ENCODE assay signal across 15 mouse cellular contexts in genomic region chr10:125265901-125266300, GRCm38 (mm10).
DNase-seq lines count a peak whose midpoint lies in the region; ATAC-seq lines count a peak whose summit lies in the region.
"Had no signal": no experiment of that assay in that cellular context is flagged by ENCODE, and none has a peak within 500 bp of the region (broad histone marks: within the 10 kb centered on the region; RNA-seq: fewer than 3 reads in every experiment).

No protein-coding gene starts in this region.

- H3K27ac ChIP-seq in heart, embryonic 12.5 days (ENCODE audit: poor library complexity, severe bottlenecking), result 0 out of 2 replicates have a peak overlapping the region, but pooled peaks have one; percentile 13
- H3K27ac ChIP-seq: embryonic facial prominence, embryonic 13.5 days; hindbrain, embryonic 10.5 days; kidney, postnatal 0 days; left cerebral cortex, adult 2 months; midbrain, embryonic 12.5 days; neural tube, embryonic 13.5 days had no signal

- no peaks in the 10 kb centered on the region for H3K27me3 ChIP-seq in heart, embryonic 12.5 days (replicated peaks)
- H3K27me3 ChIP-seq: midbrain, embryonic 12.5 days; neural tube, embryonic 13.5 days had no signal

- peak; percentile 23; the same call in 1 of the 2 replicates for ATAC-seq in heart, embryonic 12.5 days (ENCODE audit: insufficient number of reproducible peaks, low FRiP score)

- intact Hi-C loops in heart, postnatal 25 days (cut with DNase I), result loop anchor here (2.0 to 10.0 kb wide), 2 partner anchors 233 to 269 kb away; no protein-coding TSS in a partner anchor

- no peak overlapping the region for H3K9ac ChIP-seq in heart, embryonic 12.5 days
- H3K9ac ChIP-seq: embryonic facial prominence, embryonic 13.5 days; midbrain, embryonic 12.5 days; neural tube, embryonic 13.5 days had no signal

- no peaks in the 10 kb centered on the region for H3K36me3 ChIP-seq in heart, embryonic 12.5 days
- H3K36me3 ChIP-seq: embryonic facial prominence, embryonic 13.5 days; hindbrain, embryonic 10.5 days; midbrain, embryonic 12.5 days; neural tube, embryonic 13.5 days had no signal

- 33% methylated on average over 9 of the region's 9 CpGs for WGBS in heart, embryonic 12.5 days

- no peaks in the 10 kb centered on the region for H3K9me3 ChIP-seq in heart, embryonic 12.5 days (replicated peaks)
- H3K9me3 ChIP-seq: embryonic facial prominence, embryonic 13.5 days; hindbrain, embryonic 10.5 days; midbrain, embryonic 12.5 days; neural tube, embryonic 13.5 days had no signal

- DNase-seq in adrenal gland, adult 2 months, result peak; percentile 18
- no peak for DNase-seq in adrenal gland, postnatal 14 days
- no peak for DNase-seq in heart, postnatal 25 days (ENCODE audit: low spot score)
- DNase-seq in testis, postnatal 14 days (ENCODE audit: low spot score), result peak; percentile 35
- DNase-seq in testis, postnatal 10 days (ENCODE audit: low spot score), result no peak
- no peak for DNase-seq in layer of hippocampus, adult 9-10 months (ENCODE audit: low spot score)
- no peak for DNase-seq in spleen, postnatal 4 days (ENCODE audit: low spot score in 2 of 2)
- DNase-seq: liver had no signal

- no peak overlapping the region for H3K4me3 ChIP-seq in heart, embryonic 12.5 days
- H3K4me3 ChIP-seq: embryonic facial prominence, embryonic 13.5 days; hindbrain, embryonic 10.5 days; left cerebral cortex, adult 2 months; midbrain, embryonic 12.5 days; neural tube, embryonic 13.5 days had no signal

- peaks cover 18% of the 10 kb centered on the region for H3K4me1 ChIP-seq in heart, embryonic 12.5 days (replicated peaks)
- H3K4me1 ChIP-seq: hindbrain, embryonic 10.5 days; midbrain, embryonic 12.5 days had no signal

- 0 out of 2 replicates have a peak overlapping the region, but pooled peaks have one; percentile 4 for H3K4me2 ChIP-seq in heart, embryonic 12.5 days
- H3K4me2 ChIP-seq: embryonic facial prominence, embryonic 13.5 days; midbrain, embryonic 12.5 days; neural tube, embryonic 13.5 days had no signal

Comparison
In these comparisons a context has a peak if more than half of its experiments do, and no peak if none do; other contexts are left out.
1. DNase-seq: peak in adrenal gland, adult 2 months (single experiment) and testis, postnatal 14 days (single experiment); none in adrenal gland, postnatal 14 days (single experiment), heart, postnatal 25 days (single experiment), testis, postnatal 10 days (single experiment), layer of hippocampus, adult 9-10 months (single experiment) and spleen, postnatal 4 days (0 of 2).